Mouse (Mus musculus): ENCODE measurements at regions not wholly inside any gene's neighbourhood (a gene's known extent, or its start where the extent isn't known, plus 50 kb on each side); places are given as distances from the start of the nearest gene placed in this dataset.

- intact Hi-C loops (cut with DNase I): no loop called here
Measured at GRCm38 (mm10) chr8:92302694-92303093, 54.7 kb upstream of the Irx5 start.

GRCm38 (mm10) chr8:92301029-92301428, 56.4 kb upstream of the Irx5 start:
- DNase-seq (ENCODE audit: low spot score): no peak
- intact Hi-C loops (cut with DNase I): no loop called here

More at GRCm38 (mm10) chr8:92302694-92303093, 54.7 kb upstream of the Irx5 start:
- DNase-seq (ENCODE audit: low spot score): no peak

DNA sequence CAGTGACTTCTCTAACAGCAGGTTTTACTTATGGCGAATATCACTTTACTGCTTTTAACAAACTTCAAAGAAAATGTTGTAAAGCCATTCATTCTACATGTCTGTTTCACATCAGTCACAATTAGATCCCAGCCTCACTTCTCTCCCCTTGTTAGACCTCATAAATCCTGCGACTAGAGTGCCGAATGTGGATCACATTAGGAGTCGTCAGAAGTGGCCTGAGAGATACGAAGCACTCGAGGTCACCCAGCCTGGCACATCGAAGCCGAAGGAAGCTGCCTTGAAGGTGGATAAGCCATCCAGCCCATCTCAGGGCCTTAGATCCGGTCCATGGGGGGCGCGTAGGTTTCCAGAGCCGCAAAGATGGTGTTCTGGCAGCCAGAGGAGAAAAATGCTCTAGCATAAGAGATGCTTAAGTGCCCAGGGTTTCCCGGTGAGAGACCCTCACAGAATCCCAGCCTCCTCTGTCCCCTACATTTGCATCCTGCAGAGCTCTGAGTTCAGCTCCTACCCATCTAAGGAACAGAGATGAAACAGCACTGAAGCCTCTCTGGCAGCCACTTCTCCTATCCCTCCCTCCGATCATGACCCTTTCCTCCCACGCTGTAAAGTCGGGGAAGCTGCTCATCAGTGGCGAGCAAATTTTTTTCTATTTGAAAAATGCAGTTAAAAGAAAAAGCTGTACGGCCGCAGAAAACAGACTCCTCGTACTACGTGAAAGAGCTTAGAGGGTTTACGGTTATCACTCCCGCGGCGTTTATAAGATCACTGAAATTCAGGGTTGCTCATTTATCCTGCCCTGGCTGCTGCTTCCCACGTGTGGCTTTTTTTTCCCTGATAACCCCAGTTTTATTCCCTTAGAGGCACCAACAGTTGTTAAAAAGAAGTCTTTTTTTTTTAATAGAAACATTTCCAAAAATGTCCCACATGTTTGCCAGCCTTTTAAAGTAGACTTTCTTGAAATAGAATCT, 70.3 kb upstream of the Irx5 start:
- DNase-seq (ENCODE audit: low spot score): no peak
- intact Hi-C loops (cut with DNase I): no loop called here

DNA sequence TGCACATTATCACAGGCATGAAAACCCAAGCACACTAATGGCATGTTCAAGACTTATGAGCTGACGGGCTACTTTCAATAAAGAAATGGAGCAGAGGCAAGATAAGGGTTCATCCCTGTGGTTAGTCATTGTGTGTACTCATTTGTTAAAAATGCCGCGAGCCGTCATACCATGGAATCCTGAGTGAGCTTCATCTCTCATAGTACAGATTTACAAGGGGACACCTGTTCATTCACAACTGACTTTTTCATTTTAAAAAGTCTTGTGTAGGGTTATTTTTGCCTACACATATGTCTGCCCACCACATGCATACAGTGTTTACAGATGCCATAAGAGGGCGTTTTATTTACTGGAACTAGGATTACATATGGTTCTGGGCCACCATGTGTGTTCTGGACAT, 81.7 kb upstream of the Irx5 start:
- intact Hi-C loops (cut with DNase I): no loop called here
- DNase-seq (ENCODE audit: low spot score): no peak

DNA sequence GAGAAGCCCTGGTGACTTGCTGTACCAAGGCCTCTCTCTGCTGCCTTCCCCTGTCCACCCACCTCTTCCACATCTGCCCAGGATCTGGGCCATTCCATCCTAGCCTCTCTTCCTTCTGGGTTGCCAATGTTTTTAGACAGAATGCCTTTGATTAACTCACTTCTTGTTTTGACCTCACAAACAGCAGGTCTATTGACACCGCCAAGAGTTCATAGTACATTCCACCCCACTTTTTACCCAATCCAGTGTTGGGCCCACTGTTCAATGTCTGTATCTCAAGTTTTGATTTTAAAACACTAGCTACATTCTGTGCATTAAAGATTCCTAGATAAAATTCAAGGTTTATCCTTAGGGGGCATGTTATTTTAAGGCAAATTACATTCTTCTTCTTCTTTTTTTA, 84.7 kb upstream of the Irx5 start:
- intact Hi-C loops (cut with DNase I): no loop called here
- no peak for DNase-seq (ENCODE audit: low spot score)

- DNase-seq (ENCODE audit: low spot score): no peak
- intact Hi-C loops (cut with DNase I): no loop called here
Measured at GRCm38 (mm10) chr8:92272073-92272472, 85.4 kb upstream of the Irx5 start.

DNA sequence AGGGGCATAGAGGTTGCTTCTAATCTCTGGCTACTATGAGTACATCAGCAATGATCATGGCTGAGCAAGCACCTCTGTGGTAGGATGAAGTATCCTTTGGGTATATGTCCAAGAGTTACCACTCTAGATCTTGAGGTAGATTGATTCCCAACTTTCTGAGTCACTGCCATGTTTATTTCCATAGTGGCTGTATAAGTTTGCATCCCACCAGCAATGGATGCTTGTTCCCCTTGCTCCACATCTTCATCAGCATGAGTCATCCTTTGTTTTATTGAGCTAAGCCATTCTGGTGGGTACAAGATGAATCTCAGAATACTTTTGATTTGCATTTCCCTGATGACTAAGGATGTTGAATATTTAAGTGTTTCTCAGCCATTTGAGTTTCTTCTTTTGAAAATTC, 86.8 kb upstream of the Irx5 start:
- DNase-seq (ENCODE audit: low spot score): no peak
- intact Hi-C loops (cut with DNase I): no loop called here

DNA sequence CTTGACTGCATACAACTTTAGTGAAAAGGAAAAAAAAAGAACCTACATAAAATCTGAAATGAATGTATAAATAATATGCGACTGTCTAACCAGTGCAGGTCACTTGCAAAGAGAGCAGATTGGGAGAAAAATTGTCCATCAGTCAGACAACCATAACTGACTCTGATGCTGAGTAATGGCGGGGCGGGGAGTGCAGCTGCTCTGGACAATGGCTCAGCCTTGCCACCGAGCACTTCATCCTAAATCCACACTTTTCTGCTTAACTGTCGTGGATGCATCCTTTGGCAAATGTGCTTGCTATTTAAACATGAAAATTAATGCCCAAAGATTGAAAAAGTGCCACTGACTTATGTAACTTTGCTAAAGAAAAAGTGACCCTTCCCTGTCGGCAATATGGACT, 90.0 kb upstream of the Irx5 start:
- intact Hi-C loops (cut with DNase I): no loop called here

GRCm38 (mm10) chr8:92260056-92260455, 97.4 kb upstream of the Irx5 start:
- intact Hi-C loops (cut with DNase I): no loop called here
- no peak for DNase-seq (ENCODE audit: low spot score)

More for the DNA sequence above, 90.0 kb upstream of the Irx5 start:
- DNase-seq (ENCODE audit: low spot score): no peak

GRCm38 (mm10) chr8:92258258-92258657, 99.2 kb upstream of the Irx5 start:
- DNase-seq (ENCODE audit: low spot score): no peak
- intact Hi-C loops (cut with DNase I): no loop called here

DNA sequence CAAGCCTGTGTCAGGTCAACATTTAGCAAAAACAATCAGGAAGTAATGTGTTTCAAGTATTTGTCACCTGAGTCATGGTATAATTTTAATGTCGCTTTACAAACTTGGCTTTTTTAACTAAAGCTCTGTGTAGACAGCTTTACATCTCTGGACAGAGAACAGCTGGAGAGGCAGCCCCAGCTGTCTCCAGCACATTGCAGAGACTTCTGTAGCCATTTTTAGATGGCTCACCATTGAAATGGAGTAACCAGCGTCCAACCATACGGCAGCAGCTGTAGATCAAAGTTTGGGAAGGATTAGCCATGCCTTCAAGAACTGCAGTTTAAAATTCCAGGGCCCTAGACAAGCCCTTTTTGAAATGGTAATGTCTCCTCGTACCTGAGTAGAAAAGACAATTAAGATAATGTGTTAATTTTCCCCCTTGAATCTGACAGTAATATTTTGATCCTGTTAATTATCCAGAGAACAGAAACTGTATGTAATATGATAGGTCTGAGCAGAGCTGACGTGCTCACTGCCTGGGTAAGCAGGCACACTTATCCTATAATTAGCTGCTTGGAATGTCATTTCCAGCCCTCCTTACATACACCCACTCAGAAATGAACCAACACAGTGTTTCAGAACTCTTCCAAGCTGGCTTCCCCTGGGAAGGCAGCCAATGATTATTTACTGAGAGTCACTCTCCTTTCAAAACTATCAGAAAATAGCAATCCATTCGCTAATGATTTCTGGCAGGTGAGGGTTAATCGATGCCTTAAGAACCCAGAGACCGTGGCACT, 104.6 kb upstream of the Irx5 start:
- intact Hi-C loops (cut with DNase I): no loop called here
- DNase-seq (ENCODE audit: low spot score): no peak

- intact Hi-C loops (cut with DNase I): no loop called here
- no peak for DNase-seq (ENCODE audit: low spot score)
Measured at GRCm38 (mm10) chr8:92246301-92246700, 111.1 kb upstream of the Irx5 start.

- DNase-seq (ENCODE audit: low spot score): no peak
- intact Hi-C loops (cut with DNase I): no loop called here
Measured at GRCm38 (mm10) chr8:92240686-92241275, 116.6 kb upstream of the Irx5 start.

DNA sequence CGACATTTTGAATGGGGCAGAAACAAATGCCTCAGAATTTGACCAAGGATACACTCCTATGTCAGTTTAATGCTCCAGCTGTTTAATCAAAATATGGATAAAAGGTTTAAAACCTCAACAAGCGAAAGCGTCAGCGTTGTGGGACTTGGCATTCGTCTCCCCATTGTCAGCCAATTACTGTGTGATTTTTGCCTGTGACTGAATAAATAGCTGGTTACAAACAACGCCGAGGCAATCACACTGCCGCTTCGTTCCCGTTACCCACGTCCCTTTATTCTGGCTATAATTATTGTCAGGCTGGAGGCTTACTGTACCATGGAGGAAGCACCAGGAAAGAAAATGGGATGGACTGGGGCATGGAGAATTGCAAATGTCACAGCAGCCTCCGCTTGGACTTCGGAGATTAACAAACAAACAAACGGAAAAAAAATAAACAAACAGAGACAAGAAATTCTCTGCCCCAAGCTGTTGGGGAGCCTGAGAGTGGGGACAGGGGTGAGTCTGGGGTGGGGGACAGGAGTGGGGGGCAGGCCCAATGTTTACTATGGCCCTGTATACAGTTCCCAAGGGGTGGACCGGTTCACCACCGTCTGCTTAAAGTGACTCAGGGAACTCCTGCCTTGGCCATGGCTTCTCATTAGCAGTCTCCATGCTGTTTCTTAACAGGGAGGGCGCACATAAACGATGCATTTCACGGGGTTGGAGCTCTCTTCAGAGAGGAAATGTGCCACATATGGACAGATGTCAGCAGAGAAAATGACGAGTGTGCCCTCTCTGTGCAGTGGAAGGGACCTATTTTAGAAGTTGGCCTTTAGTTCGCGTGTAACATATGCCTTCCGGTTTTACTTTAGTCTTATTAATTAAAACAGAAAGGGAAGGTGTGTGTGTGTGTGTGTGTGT, 125.8 kb upstream of the Irx5 start:
- DNase-seq (ENCODE audit: low spot score): no peak
- intact Hi-C loops (cut with DNase I): no loop called here

DNA sequence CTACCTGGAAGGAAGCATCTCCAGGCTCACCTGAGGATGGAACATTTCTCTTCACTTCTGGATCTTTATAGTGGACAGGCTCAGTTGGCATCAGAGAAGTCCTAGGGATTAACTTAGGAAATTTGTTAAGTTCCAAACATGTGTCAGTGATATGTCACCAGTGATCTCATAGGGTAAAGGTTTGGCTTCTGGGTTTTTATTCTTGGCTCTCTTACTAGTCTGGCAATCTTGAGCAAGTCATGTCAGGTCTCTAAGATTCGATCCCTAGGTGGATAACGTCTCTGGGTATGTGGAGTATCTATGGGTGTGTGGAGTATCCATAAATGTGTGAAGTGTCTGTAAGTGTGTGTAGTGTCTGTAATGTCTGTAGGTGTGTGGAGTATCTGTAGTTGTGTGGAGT, 127.9 kb upstream of the Irx5 start:
- intact Hi-C loops (cut with DNase I): no loop called here
- no peak for DNase-seq (ENCODE audit: low spot score)

DNA sequence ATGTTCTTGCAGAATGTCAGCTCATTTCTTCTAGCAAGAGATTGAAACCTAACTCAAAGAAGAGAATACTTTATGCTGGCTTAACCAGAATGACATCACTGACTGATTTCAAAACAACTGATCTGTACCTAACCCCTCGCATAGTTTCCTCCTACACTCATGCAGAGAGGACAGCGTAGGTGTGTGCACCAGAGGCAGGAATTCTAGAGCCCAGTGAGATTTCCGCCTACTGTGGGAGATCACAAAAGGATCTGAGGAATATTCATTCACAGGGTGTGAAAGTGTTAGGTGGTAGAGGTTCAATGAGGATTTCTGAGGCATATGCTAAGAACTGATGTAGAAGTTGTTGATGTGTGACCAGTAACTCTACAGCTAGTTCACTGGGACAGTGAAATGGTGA, 132.5 kb upstream of the Irx5 start:
- DNase-seq (ENCODE audit: low spot score): no peak
- intact Hi-C loops (cut with DNase I): no loop called here

GRCm38 (mm10) chr8:92222992-92223391, 134.4 kb upstream of the Irx5 start:
- intact Hi-C loops (cut with DNase I): no loop called here
- DNase-seq (ENCODE audit: low spot score): no peak

GRCm38 (mm10) chr8:92219181-92219890, 138.1 kb upstream of the Irx5 start:
- no peak for DNase-seq (ENCODE audit: low spot score)
- intact Hi-C loops (cut with DNase I): no loop called here

DNA sequence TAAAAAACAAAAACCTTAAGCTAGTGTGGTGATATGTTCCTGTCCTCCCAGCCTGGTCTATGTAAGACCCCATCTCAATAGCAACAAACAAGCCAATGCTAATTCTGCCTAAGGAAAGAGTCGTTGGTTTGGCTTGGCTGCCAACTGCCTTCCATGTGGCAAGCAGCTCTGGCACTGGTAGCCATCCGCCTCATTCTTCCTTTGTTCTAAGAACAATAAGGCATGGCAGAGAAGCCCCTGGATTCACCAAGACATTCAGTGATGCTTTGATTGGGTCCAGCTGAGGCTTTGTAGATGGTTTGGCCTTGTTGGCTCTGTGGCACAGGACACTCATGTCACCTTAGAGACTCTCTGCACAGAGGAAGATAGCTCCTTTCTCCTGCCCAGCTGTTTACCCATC, 139.9 kb upstream of the Irx5 start:
- no peak for DNase-seq (ENCODE audit: low spot score)
- intact Hi-C loops (cut with DNase I): no loop called here

Data from heart, postnatal 25 days (tissue).